Mouse (Mus musculus) retina, postnatal 7 days (tissue): ENCODE measurements around the gene Thada.

Source experiments
- DNase-seq: peaks from one replicate; pipeline ENCODE4 v3.0.0-alpha.2; 2012; ENCODE audit warnings: low read depth, low spot score

Thada gene

DNA sequence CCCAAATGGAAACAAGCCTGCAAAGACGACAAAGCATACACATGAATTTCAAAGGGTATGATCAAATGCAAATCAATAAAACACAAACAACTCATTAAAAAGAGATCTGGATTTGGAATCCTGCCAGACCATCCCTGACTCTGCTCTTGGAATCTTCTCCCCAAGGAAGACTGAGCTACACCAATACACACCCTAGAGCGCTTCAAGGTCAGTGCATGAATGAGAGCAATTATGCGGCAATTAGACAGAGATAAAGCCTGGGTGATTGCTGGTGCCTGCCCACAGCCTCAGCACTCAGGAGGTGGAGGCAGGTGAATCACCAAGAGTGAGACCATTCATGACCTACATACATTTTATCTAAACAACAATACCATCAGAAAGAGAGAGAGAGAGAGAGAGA lies 114.7 kb downstream of the Thada start:
- DNase-seq: no peak

DNA sequence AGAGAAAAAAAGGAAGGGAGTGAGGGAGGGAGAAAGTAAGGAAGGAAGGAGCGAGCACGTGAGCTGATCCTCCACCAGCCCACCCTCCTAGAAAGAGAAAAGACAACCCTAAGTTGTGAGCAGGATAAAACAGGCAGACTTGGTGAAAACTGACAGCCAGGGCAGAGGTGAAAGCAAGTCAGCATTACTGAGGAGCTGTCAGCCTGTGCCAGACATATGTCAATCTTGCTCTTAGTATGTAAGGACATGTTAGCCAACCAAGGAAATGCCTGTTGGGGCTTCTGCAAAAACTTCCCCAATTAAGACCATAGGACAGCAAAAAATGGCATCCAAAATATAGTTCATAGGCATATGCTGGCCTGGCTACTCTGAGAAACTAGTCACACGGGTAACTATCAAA lies 117.1 kb downstream of the Thada start:
- no peak for DNase-seq

DNA sequence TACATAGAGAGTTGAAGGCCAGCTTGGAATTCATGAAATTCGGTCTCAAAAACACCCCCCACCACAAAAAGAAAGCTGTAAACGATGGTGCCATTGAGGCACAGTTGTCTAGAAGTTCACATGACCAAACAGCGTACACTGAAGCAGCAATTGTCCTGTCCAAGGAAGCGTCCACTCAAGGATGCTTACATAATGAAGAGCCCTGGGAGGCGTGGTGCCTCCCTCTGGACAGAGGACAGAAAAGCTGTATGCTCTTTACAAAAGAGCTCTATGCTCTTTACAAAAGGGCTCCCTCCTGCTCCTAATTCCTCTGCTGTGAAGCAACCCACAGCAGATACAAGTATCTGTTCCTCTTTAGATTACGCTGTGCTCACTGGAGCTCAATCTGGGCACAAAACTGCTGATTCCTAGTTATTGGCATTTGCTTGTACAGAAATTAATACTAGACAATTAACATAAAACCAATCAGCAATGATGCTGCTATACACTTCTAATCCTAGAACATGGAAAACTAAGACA lies 123.6 kb downstream of the Thada start:
- DNase-seq: no peak

GRCm38 (mm10) chr17:84341686-84342085 lies 124.3 kb downstream of the Thada start:
- DNase-seq: no peak

GRCm38 (mm10) chr17:84340574-84340973 lies 125.4 kb downstream of the Thada start:
- DNase-seq: no peak

GRCm38 (mm10) chr17:84335996-84336395 lies 130.0 kb downstream of the Thada start:
- DNase-seq: no peak

- no peak for DNase-seq
These were observed 130.9 kb downstream of the Thada start for GRCm38 (mm10) chr17:84335076-84335475.

DNA sequence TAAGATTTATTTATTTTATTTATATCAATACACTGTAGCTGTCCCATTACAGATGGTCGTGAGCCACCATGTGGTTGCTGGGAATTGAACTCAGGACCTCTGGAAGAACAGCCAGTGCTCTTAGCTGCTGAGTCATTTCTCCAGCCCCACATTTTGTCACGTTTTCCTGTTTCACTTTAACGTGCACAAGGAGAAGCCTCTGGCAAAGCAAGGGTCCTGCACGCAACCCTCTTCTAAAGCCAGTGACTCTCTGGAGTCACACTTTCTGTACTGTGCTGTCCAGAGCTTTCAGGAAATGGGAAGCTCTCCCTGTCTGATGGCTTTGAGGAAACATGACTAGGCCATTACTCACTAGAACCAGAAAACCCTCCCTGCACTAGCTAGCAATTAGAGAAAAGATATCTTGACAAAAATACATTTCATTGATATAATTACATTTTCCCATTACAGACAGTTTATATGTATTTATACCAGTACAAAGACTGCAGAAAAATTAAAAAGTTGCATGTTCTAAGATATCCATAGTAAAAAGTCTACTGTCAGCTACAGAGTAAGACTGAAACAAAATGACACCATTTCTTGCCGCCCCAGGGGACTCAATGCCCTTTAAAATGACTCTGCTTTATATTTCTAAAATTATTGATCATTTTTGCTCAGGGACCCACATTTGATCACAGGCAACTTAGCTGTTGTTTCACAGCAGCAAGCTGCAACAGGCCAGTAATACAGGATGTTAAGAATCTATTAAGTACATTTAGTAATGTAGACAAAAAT lies 131.6 kb downstream of the Thada start:
- no peak for DNase-seq

DNA sequence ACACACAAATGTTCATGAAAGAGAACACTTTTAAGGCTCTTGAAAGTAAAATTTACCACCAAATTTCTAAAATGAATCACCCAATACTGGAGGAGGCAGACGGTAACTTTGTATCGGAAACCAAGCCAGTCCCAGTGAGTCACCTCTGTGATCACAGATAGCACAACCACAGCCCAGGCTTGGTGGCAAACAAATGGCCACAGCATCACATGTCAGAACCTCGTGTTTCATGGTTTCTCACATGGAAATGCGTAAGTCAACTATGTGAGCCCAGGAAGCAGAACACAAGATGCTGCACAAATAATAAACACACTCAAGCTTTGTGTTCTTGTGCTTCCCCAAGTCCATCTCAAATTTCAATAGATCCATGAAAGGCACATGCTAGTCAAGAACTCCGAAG lies 133.1 kb downstream of the Thada start:
- no peak for DNase-seq

- DNase-seq: no peak
These were observed 135.0 kb downstream of the Thada start for GRCm38 (mm10) chr17:84330986-84331385.

- DNase-seq: no peak
These were observed 135.5 kb downstream of the Thada start for GRCm38 (mm10) chr17:84330506-84330905.

DNA sequence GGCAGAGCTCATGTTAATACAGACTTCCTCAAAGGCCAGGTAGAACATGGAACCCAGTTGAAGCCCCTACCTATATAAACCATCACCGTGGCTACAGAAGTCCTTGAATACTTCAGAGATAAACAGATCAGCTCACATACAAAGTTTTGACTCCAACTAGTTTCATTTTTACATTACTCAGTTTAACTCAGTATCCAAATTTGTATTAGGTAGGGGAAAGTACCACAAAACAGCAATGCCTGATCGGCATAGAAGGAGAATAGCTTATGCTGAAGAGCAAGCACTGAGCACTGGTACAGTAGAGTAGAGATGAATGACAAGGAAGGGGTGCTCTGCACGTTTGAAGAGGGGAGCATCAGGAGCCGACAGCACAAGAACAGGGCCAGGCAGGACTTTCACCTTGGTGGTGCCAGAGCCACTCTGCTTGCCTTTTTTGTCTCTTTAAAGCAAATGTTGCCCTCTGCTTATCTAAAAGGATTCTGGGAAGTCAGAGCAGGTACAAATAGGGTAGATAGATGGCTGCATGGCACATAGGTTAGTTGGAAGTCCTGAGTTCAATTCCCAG lies 136.0 kb downstream of the Thada start:
- DNase-seq: no peak

DNA sequence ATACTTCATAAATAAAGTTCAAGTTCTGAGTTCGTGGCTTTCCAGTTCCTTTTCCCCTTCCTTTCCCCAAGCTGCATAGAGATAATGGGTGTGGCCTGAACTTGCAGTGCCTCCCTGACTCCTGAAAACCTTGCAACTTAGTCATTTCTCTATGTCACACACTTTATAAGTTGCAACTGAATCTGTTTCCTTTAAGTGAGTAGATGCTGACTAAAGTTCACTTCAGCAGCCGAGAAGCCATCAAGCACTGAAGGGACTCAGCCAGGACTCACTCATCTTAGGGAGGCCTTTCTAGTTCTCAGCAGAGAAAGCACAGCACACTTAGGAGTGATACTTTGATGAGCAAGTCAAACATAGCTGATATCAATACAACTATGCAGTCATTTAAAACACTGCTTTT lies 137.5 kb downstream of the Thada start:
- DNase-seq: no peak

DNA sequence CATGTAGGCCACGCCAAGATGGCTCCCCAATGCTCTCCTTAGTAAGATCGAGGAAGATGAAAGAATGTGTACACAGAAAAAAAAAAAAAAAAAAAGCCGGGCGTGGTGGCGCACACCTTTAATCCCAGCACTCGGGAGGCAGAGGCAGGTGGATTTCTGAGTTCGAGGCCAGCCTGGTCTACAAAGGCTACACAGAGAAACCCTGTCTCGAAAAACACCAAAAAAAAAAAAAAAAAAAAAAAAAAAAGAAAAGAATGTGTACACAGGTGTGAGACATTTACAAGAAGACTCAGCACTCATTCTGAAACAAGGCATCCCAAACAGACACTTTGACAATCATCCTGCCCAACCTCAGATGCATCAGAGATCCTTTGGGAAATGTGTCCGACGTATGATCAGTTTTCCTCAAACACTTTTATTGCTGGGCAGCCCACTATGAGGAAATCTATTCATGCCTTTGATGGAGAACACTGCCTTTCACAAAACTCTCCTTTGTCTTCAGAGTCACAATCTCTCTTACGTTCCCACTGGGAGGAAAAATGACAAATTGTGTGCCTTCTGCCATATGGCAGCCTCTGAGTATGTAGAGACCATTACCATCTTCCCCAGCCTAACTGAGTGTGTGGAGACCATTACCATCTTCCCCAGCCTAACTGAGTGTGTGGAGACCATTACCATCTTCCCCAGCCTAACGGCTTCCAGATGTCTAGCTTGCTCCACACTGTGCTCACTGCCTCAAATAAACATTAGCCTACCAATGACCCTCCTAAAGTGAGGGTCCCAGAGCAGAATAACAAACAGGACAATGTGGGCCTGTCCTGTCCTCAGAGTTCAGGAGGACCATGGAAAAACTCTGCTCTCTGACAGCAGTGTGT lies 138.7 kb downstream of the Thada start:
- no peak for DNase-seq

DNA sequence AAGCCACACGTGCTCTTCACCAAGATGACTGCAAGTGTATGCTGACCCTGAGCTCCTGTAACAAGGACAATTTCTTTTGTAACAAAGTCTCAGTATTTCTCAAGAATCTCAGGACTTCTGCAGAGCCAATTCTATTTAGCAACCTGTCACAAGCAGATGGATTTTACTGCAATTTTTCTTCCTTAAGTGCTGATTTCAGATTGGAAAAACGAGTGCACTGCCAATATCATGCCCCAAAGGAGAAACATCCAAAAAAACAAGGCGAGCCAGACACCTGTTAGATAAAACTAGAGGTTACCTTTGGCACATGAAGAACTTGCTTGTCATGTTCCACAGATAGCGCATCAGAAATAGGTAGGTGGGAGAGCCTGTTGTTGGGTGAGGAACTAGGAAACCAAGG lies 143.8 kb downstream of the Thada start:
- DNase-seq: no peak

- no peak for DNase-seq
These were observed 144.7 kb downstream of the Thada start for GRCm38 (mm10) chr17:84321351-84321750.

- no peak for DNase-seq
These were observed 145.4 kb downstream of the Thada start for GRCm38 (mm10) chr17:84320576-84320975.

GRCm38 (mm10) chr17:84314341-84314740 lies 151.7 kb downstream of the Thada start:
- DNase-seq: no peak

DNA sequence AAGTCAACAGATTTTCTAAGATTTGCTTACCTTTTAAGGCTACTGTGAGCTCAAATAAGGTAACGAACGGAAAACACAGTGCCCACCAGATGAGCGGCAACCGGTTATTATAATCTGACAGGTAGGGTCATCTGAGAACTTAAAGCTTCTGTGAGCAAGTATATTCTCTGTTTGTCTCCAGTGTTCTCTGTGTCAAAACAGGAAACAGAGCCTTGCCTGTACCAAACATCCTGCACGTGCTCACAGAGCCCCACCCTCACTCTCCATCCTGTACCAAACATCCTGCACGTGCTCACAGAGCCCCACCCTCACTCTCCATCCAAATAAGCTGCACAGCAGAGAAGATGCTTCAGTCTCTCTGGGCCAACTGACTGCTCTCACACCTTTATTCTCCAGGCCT lies 152.5 kb downstream of the Thada start:
- DNase-seq: no peak

- no peak for DNase-seq
These were observed 159.9 kb downstream of the Thada start for GRCm38 (mm10) chr17:84306151-84306550.

DNA sequence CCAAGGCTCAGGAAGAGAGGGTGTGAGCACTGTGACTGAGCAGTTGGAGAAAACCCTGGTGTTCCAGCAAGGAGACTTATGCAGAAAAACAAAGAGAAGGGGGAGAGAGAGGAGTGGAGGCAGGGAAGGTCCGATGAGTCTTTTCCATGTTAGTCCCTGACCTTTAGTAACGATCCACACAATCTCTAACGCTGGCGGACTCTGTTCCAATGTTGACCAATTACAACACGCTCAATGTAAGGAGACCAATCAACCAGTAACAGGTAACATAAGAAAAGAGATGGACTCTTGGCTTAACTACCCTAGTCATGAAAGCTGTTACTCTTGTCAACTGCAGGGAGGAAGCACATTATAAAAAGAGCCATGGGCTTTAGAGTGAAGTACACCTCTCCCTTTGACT lies 160.9 kb downstream of the Thada start:
- DNase-seq: no peak

DNA sequence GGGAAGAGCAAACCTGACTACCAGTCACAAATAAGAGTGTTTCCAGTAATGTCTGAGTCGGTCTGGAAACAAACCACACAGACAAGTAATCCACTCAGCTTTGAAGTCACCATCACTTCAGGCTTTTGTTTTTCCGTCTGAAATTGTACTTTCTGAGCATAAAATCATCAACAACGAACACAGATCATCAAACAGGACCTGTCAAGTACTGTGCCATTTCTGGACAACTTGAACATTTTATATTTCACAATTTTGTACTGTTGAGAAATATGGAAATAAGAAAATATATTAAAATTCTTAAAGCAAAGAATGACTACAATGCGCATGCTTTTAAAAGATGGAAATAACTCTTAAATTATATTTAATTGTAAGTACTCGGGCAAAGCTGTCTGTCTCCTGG lies 161.9 kb downstream of the Thada start:
- DNase-seq: no peak
